9 mouse cellular contexts compared by ENCODE assay signal in genomic region chr11:33849614-33850013, GRCm38 (mm10).
DNase-seq lines count a peak whose midpoint lies in the region; ATAC-seq and TF ChIP-seq lines count a peak whose summit lies in the region.
"Had no signal": no experiment of that assay in that cellular context is flagged by ENCODE, and none has a peak within 500 bp of the region (broad histone marks: within the 10 kb centered on the region; RNA-seq: fewer than 3 reads in every experiment).

No protein-coding gene starts in this region.

- peaks cover 4% of the 10 kb centered on the region for H3K4me1 ChIP-seq in heart, adult 2 months (ENCODE audit: control insufficient read depth, insufficient read depth, low read length)
- peaks cover 12% of the 10 kb centered on the region for H3K4me1 ChIP-seq in heart, embryonic 11.5 days (ENCODE audit: control insufficient read depth, insufficient read depth, low read length)
- 0 out of 2 replicates have a peak, but pooled peaks cover 4% of the 10 kb centered on the region for H3K4me1 ChIP-seq in forebrain, embryonic 16.5 days (replicated peaks; ENCODE audit: control insufficient read depth, insufficient read depth, low read length)
- H3K4me1 ChIP-seq in stomach, embryonic 15.5 days, result no peaks in the 10 kb centered on the region

- no peaks in the 10 kb centered on the region for H3K79me2 ChIP-seq in heart, adult 2 months (replicated peaks; ENCODE audit: control insufficient read depth, insufficient read depth, low read length)

- no peak for TF ChIP-seq CTCF in heart, adult 2 months (IDR thresholded peaks at IDR 0.05)
- TF ChIP-seq CTCF in left cerebral cortex, adult 2 months (IDR thresholded peaks at IDR 0.05), result no peak

- H3K36me3 ChIP-seq in heart, adult 2 months (ENCODE audit: control insufficient read depth, insufficient read depth, low read length), result no peaks in the 10 kb centered on the region
- H3K36me3 ChIP-seq in heart, embryonic 11.5 days (ENCODE audit: control insufficient read depth, insufficient read depth, low read length), result no peaks in the 10 kb centered on the region
- no peaks in the 10 kb centered on the region for H3K36me3 ChIP-seq in forebrain, embryonic 16.5 days (ENCODE audit: control insufficient read depth, insufficient read depth)
- no peaks in the 10 kb centered on the region for H3K36me3 ChIP-seq in stomach, embryonic 15.5 days

- intact Hi-C loops in heart, adult 2 months (cut with DNase I), result no loop called here
- intact Hi-C loops in left cerebral cortex, adult 2 months (cut with DNase I), result no loop called here

- TF ChIP-seq POLR2A in heart, adult 2 months (IDR thresholded peaks at IDR 0.05; ENCODE audit: insufficient read depth, low read depth, low read length), result no peak

- H3K4me2 ChIP-seq in heart, embryonic 11.5 days, result no peak overlapping the region
- H3K4me2 ChIP-seq in forebrain, embryonic 16.5 days (ENCODE audit: low read length), result no peak overlapping the region
- no peak overlapping the region for H3K4me2 ChIP-seq in stomach, embryonic 15.5 days

- no peak for TF ChIP-seq EP300 in heart, adult 2 months (IDR thresholded peaks at IDR 0.05; ENCODE audit: insufficient read depth, low read depth, low read length)

- no peaks in the 10 kb centered on the region; the same call in 1 of the 2 replicates for H3K27me3 ChIP-seq in heart, adult 2 months (ENCODE audit: control insufficient read depth, insufficient read depth, low read length)
- H3K27me3 ChIP-seq in heart, embryonic 11.5 days (ENCODE audit: control insufficient read depth, insufficient read depth, low read length), result peaks cover 27% of the 10 kb centered on the region
- no peaks in the 10 kb centered on the region for H3K27me3 ChIP-seq in forebrain, embryonic 16.5 days (replicated peaks; ENCODE audit: control insufficient read depth, insufficient read depth, low read length)
- H3K27me3 ChIP-seq in stomach, embryonic 15.5 days (replicated peaks), result peaks cover 19% of the 10 kb centered on the region; the same call in 1 of the 2 replicates

- no peak overlapping the region for H3K4me3 ChIP-seq in heart, adult 2 months
- no peak overlapping the region for H3K4me3 ChIP-seq in heart, embryonic 11.5 days (ENCODE audit: low read depth, low read length)
- H3K4me3 ChIP-seq in forebrain, embryonic 16.5 days (replicated peaks; ENCODE audit: low read length), result no peak overlapping the region
- H3K4me3 ChIP-seq in left cerebral cortex, adult 2 months, result no peak overlapping the region
- no peak overlapping the region for H3K4me3 ChIP-seq in stomach, embryonic 15.5 days (replicated peaks)

- peak; percentile 33 to 37 for DNase-seq in heart, adult 2 months
- DNase-seq in A20 (ENCODE audit: low read depth, low spot score), result peak; percentile 32
- DNase-seq in left cerebral cortex, adult 2 months (ENCODE audit: extremely low spot score in 1 of 2, low spot score in 2 of 2), result peak; percentile 43 to 60
- DNase-seq in gastrocnemius, postnatal 25 days, result no peak

- no peak for ATAC-seq in heart, embryonic 11.5 days (replicated peaks; ENCODE audit: insufficient number of reproducible peaks, low FRiP score, low TSS enrichment)
- ATAC-seq in forebrain, embryonic 16.5 days, result peak; percentile 41
- ATAC-seq in stomach, embryonic 15.5 days (ENCODE audit: insufficient read depth, low FRiP score, low read depth), result peak; percentile 31; the same call in 1 of the 2 replicates
- ATAC-seq in erythroblast, adult 5-6 weeks (replicated peaks; ENCODE audit: low FRiP score, poor library complexity, severe bottlenecking), result no peak

- H3K9me3 ChIP-seq in heart, embryonic 11.5 days (replicated peaks; ENCODE audit: control insufficient read depth, low read length), result no peaks in the 10 kb centered on the region
- H3K9me3 ChIP-seq in forebrain, embryonic 16.5 days (ENCODE audit: control insufficient read depth, low read length), result no peaks in the 10 kb centered on the region
- H3K9me3 ChIP-seq in stomach, embryonic 15.5 days, result no peaks in the 10 kb centered on the region

- WGBS in heart, adult 2 months, result 33% methylated on average over 11 of the region's 11 CpGs
- 58% methylated on average over 11 of the region's 11 CpGs for WGBS in heart, embryonic 11.5 days (ENCODE audit: insufficient replicate concordance)
- WGBS in forebrain, embryonic 16.5 days, result 53% methylated on average over 11 of the region's 11 CpGs
- WGBS in stomach, embryonic 15.5 days, result 52% methylated on average over 11 of the region's 11 CpGs

- H3K27ac ChIP-seq in heart, adult 2 months, result no peak overlapping the region
- H3K27ac ChIP-seq in heart, embryonic 11.5 days (ENCODE audit: low read depth, low read length), result no peak overlapping the region
- H3K27ac ChIP-seq in forebrain, embryonic 16.5 days (ENCODE audit: low read length), result no peak overlapping the region
- no peak overlapping the region for H3K27ac ChIP-seq in left cerebral cortex, adult 2 months
- no peak overlapping the region for H3K27ac ChIP-seq in stomach, embryonic 15.5 days
- H3K27ac ChIP-seq: liver, embryonic 14.5 days had no signal

- no peak overlapping the region for H3K9ac ChIP-seq in heart, adult 2 months (ENCODE audit: low read depth, low read length)
- no peak overlapping the region for H3K9ac ChIP-seq in heart, embryonic 11.5 days (ENCODE audit: low read depth, low read length)
- H3K9ac ChIP-seq in forebrain, embryonic 16.5 days (replicated peaks; ENCODE audit: low read depth, low read length), result no peak overlapping the region
- H3K9ac ChIP-seq in stomach, embryonic 15.5 days, result no peak overlapping the region
- H3K9ac ChIP-seq: liver, embryonic 14.5 days had no signal

Comparison
In these comparisons a context has a peak if more than half of its experiments do, and no peak if none do; other contexts are left out.
1. ATAC-seq: peak in forebrain, embryonic 16.5 days (single experiment) and stomach, embryonic 15.5 days (single experiment); none in heart, embryonic 11.5 days (single experiment) and erythroblast, adult 5-6 weeks (single experiment).